Mouse (Mus musculus) testis, adult 2 months (tissue): Measurements from ENCODE around the gene Nyap2.
"Not testable (repeated sequence)": the region's sequence is repeated elsewhere in the genome, so short reads cannot be mapped to it uniquely, and the experiment has no call there.

ENCODE experiments used
- CTCF ChIP-seq: fragments of 200-500 bp; IDR thresholded peaks from 2 replicates; pipeline ENCODE4 v1.5.1; 2012; ENCODE audit warnings: low read depth, mild to moderate bottlenecking, inconsistent platforms, low read length, moderate library complexity; ENCODE audit not compliant: control insufficient read depth, insufficient read depth, insufficient replicate concordance
- POLR2A ChIP-seq: fragments of 200-500 bp; IDR thresholded peaks from 2 replicates; pipeline ENCODE4 v1.6.1; 2012; ENCODE audit warnings: low read depth, mild to moderate bottlenecking, inconsistent platforms, low read length, moderate library complexity; ENCODE audit not compliant: control insufficient read depth

DNA sequence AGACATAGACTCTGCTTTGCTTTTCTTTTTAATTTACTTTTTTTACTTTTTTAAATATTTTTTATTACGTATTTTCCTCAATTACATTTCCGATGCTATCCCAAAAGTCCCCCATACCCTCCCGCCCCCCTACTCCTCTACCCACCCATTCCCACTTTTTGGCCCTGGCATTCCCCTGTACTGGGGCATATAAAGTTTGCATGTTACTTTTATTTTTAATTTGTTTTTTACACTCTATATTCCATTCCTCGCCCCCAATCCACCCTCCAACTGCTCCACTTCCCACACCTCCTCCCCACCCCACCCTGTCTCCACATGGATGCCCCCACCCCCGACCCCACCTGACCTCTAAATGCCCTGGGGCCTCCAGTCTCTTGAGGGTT lies 155.6 kb downstream of the Nyap2 start:
- TF ChIP-seq CTCF, POLR2A: not testable (repeated sequence)
